Mouse (Mus musculus) testis, adult 2 months (tissue): Measurements from ENCODE around the gene Bnc2. TPM values are rescaled to one million over a fixed set of nuclear protein-coding genes. Genes with fewer than 3 reads are reported as not detected.

Source experiments
- H3K27ac ChIP-seq: fragments of 200-500 bp; 2 replicates; pipeline ENCODE4 v1.5.1; 2012; ENCODE audit warnings: low read depth, low read length; ENCODE audit not compliant: control insufficient read depth, insufficient read depth
- H3K27me3 ChIP-seq: fragments of 200-500 bp; 2 replicates; pipeline ENCODE4 v1.6.1; 2012; ENCODE audit warnings: mild to moderate bottlenecking, low read length, moderate library complexity; ENCODE audit not compliant: control insufficient read depth, insufficient read depth
- H3K36me3 ChIP-seq: fragments of 200-500 bp; 2 replicates; pipeline ENCODE4 v1.6.1; 2012; ENCODE audit warnings: mild to moderate bottlenecking, low read length; ENCODE audit not compliant: control insufficient read depth, insufficient read depth
- H3K4me1 ChIP-seq: fragments of 200-500 bp; 2 replicates; pipeline ENCODE4 v1.6.1; 2012; ENCODE audit warnings: low read length; ENCODE audit not compliant: control insufficient read depth, insufficient read depth
- H3K4me3 ChIP-seq: fragments of 200-500 bp; 2 replicates; pipeline ENCODE4 v1.5.1; 2012; ENCODE audit warnings: low read depth, mild to moderate bottlenecking, low read length, moderate library complexity, mixed read lengths; ENCODE audit not compliant: control insufficient read depth
- CTCF ChIP-seq: fragments of 200-500 bp; IDR thresholded peaks from 2 replicates; pipeline ENCODE4 v1.5.1; 2012; ENCODE audit warnings: low read depth, mild to moderate bottlenecking, inconsistent platforms, low read length, moderate library complexity; ENCODE audit not compliant: control insufficient read depth, insufficient read depth, insufficient replicate concordance
- POLR2A ChIP-seq: fragments of 200-500 bp; IDR thresholded peaks from 2 replicates; pipeline ENCODE4 v1.6.1; 2012; ENCODE audit warnings: low read depth, mild to moderate bottlenecking, inconsistent platforms, low read length, moderate library complexity; ENCODE audit not compliant: control insufficient read depth
- polyA plus RNA-seq: library from polyadenylated mRNA; depleted of rRNA; stranded (reverse); fragments of >200 nt; gene quantifications from 2 replicates; pipeline ENCODE4 v1.2.3, GENCODE M21; 2012

Bnc2 gene
- polyA plus RNA-seq, 1 experiment = 9.7 TPM

DNA sequence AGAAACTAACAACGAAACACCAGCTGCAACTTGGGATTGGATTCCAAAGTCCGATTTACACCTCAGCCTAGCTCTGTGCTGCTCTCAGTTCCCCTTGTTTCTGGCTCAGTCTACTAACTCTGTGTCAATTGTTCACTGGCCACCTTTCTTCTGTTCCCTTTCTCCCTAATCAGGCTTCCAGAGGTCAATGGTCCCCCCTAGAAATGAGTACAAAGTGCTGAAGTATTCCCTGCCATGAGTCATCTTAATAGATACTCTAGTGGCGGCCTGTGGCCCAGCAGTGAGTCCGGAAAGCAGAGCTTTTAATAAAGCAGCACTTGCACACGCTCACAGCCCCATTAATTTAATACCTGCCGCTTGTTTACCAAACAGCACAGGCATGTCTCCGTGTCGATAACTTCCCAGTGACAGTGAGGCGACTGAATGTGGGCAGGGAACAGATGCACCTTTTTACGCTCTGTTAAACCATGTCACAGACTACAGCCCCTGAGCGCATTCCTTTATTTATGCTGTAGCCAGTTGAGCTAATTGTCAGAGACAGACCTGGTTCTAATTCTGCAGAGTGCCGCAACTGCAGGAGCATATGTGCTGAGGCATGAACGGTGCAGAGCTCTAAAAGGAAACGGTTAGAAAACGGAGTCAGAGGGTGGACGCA lies 218.8 kb downstream of the Bnc2 start:
- H3K36me3 ChIP-seq = no peaks in the 10 kb centered on the region
- no peak overlapping the region for H3K27ac ChIP-seq
- no peaks in the 10 kb centered on the region for H3K4me1 ChIP-seq
- no peak overlapping the region for H3K4me3 ChIP-seq
- H3K27me3 ChIP-seq = no peaks in the 10 kb centered on the region
- no peak for TF ChIP-seq CTCF

DNA sequence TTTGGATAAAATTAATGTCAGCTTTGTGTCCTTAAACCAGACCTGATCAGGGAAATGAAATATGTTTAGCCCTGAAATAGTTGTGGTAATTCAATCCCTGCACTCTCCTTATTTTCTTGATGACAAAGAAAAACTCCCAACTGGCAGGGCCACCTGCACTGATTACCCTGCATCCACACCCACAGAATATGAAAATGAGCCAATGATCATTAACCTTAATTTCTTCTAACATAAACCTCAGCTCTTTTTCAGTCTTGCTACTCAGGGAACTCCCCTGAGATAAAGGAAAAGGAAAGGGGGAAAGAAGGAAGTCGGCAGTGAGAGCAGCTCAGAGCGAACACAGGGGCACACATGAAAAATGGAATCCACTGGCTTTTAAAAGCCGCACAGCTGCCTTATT lies 220.6 kb downstream of the Bnc2 start:
- H3K27me3 ChIP-seq = no peaks in the 10 kb centered on the region
- no peak for TF ChIP-seq POLR2A
- H3K4me1 ChIP-seq = no peaks in the 10 kb centered on the region
- H3K27ac ChIP-seq = no peak overlapping the region
- H3K36me3 ChIP-seq = no peaks in the 10 kb centered on the region
- no peak overlapping the region for H3K4me3 ChIP-seq

DNA sequence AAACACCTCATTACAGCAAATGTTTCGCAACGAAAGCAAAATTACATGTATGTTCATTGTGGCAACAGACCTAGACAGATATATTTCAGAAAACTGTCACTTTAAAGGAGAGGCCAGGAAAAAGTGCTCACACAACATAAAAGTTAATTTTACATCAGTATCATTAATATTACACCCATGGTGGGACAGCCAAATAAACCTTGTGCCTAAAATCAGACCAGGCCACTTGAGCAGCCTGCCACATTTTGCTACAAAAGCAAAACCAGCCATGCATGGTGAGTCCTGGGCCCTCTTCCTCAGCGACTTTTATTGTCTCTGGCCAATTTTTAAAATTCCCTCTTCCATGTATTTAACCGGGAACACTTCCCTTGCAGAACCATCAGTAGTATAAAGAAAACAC lies 221.5 kb downstream of the Bnc2 start:
- no peaks in the 10 kb centered on the region for H3K36me3 ChIP-seq
- H3K4me3 ChIP-seq = no peak overlapping the region
- H3K27ac ChIP-seq = no peak overlapping the region
- no peaks in the 10 kb centered on the region for H3K4me1 ChIP-seq
- no peaks in the 10 kb centered on the region for H3K27me3 ChIP-seq
- TF ChIP-seq CTCF = no peak
- TF ChIP-seq POLR2A = no peak

DNA sequence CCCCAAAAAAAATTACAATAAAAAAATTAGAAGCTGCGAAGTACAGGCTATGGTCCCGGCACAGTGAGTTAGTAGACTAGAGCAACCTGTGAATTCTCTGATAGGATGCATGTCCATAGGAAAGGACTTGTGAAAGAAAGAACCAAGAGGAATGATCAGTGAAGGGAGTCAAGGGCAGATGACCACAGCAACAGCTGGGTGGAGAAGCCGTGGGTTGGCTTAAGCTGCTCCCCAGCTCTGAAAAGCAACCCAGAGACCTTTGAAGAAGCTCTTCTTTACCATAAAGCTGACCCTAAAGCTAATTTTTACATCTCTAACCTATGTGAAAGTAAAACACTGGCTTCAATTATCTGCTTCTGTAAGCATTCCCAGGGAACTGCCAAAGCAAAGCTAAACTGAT lies 222.4 kb downstream of the Bnc2 start:
- H3K27me3 ChIP-seq = no peaks in the 10 kb centered on the region
- no peak overlapping the region for H3K27ac ChIP-seq
- H3K4me3 ChIP-seq = no peak overlapping the region
- no peaks in the 10 kb centered on the region for H3K36me3 ChIP-seq
- no peaks in the 10 kb centered on the region for H3K4me1 ChIP-seq
- TF ChIP-seq POLR2A = no peak
- no peak for TF ChIP-seq CTCF

DNA sequence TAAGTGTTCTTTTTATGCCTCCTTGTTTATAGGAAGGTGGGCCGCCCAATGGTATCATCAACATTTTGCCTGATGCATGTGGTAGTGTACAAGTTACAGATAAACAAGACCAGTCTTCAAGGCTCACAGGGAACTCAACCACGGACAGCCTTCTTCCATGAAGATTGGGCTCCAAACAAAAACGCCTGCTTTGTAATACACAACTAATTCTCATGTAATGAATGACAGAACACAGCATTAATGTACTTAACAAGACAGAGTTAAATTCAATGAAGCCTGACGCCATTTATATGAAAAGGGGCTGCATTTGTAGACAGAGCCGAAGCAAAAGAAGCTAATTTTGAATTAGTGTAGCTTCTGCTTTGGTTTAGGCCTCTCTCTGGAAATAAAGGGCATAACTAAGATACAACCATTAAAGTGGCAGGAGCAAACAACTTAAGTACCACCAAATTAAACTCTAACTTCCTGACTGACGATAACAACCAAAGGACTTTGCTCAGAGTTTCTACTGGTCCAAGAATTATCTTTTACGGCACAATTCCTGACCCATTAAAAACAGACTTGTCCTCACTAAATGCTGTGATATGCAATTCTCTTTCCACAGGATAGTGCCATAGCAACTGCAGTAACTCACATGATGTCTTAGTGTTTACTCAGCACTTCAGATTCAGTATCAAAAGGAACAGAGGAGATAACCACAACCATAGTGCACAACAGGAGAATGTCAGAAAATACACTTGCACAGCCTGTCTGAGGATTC lies 225.6 kb downstream of the Bnc2 start:
- no peak for TF ChIP-seq CTCF
- TF ChIP-seq POLR2A = no peak
- H3K4me3 ChIP-seq = no peak overlapping the region
- no peaks in the 10 kb centered on the region for H3K4me1 ChIP-seq
- no peaks in the 10 kb centered on the region for H3K27me3 ChIP-seq
- no peaks in the 10 kb centered on the region for H3K36me3 ChIP-seq
- no peak overlapping the region for H3K27ac ChIP-seq

DNA sequence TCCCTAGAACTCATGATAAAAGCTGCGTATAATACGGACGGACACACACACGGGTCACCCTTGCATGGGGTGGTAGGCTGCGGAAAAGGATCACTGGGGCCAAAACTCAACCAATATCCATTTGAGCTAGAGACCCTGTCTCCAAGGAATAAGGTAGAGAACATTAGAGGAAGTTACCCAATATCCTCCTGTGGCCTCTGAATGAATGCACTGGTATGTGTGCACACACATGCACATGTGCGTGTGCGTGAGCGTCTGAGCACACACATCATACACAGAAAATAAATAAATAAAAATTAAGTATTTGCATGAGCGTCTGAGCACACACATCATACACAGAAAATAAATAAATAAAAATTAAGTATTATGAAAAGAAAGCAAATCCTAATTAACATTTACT lies 241.8 kb downstream of the Bnc2 start:
- no peaks in the 10 kb centered on the region for H3K27me3 ChIP-seq
- no peaks in the 10 kb centered on the region for H3K4me1 ChIP-seq
- TF ChIP-seq CTCF (no peak), POLR2A (no peak)
- H3K36me3 ChIP-seq = no peaks in the 10 kb centered on the region
- H3K4me3 ChIP-seq = no peak overlapping the region
- no peak overlapping the region for H3K27ac ChIP-seq

DNA sequence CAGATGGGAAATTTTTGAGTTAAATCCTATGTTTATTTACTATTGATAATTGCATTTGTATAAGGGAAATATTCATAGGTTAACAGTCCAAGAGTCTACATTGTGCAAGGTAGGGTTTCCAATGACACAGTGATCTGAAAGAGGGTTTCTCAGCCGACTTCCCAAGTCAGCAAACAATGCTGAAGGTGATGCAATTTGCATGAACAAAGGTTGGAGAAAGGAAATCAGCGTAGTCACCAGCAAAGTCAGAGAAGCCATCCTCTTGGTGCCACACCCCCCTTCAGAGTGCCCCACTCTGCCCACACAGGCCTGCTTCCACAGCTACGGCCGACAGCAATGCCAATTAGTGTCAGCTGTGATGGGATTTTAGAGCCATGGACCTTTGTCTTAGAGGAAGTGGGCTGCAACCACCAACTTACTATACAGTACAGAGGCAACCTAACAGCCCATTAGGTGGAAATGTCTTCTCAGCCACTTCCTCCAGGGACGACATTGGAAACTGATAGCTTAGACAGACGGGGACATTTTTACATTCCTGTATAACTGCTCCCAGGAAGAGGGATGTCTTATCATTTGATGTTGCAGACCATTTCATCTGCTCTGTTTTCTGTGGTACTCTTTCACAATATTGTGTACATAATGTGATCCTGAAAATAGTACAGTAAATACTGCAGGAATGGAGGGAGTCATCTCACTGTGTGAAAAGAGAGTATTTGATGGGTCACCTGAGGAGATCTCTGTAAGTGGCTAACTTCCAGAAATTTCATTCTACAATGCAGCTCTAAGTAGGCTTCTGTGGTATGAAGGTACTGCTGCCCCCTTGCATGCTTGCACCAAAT lies 243.2 kb downstream of the Bnc2 start:
- Histone ChIP-seq H3K27me3 (no peaks in the 10 kb centered on the region), H3K4me1 (no peaks in the 10 kb centered on the region), H3K36me3 (no peaks in the 10 kb centered on the region), H3K4me3 (no peak overlapping the region), H3K27ac (no peak overlapping the region)
- TF ChIP-seq CTCF (no peak), POLR2A (no peak)
